Comparison of ENCODE assay signal across 14 mouse cellular contexts in genomic region chr7:117875241-117875640, GRCm38 (mm10).
"Had no signal": no experiment of that assay in that cellular context is flagged by ENCODE, and none has a peak within 500 bp of the region (broad histone marks: within the 10 kb centered on the region; RNA-seq: fewer than 3 reads in every experiment).

No protein-coding gene starts in this region.

- H3K36me3 ChIP-seq: limb, embryonic 10.5 days; liver, embryonic 15.5 days; stomach, embryonic 15.5 days had no signal

- H3K4me3 ChIP-seq: layer of hippocampus, adult 2 months; limb, embryonic 10.5 days; liver, embryonic 15.5 days; stomach, embryonic 15.5 days had no signal

- DNase-seq: kidney, postnatal 4 days; lung, adult 2 months; lung, postnatal 36 days; right cerebral cortex, postnatal 14 days; thymus, adult 2 months; thymus, postnatal 25 days had no signal

- H3K4me2 ChIP-seq: liver, embryonic 11.5 days; liver, embryonic 15.5 days; stomach, embryonic 15.5 days had no signal

- H3K4me1 ChIP-seq: limb, embryonic 10.5 days; liver, embryonic 15.5 days; stomach, embryonic 15.5 days had no signal

- H3K27me3 ChIP-seq: liver, embryonic 15.5 days; stomach, embryonic 15.5 days had no signal

- H3K27ac ChIP-seq: kidney, postnatal 0 days; layer of hippocampus, adult 2 months; limb, embryonic 10.5 days; liver, embryonic 15.5 days; stomach, embryonic 15.5 days had no signal

- ATAC-seq: lung, postnatal 0 days; midbrain, embryonic 16.5 days had no signal

- H3K9ac ChIP-seq: liver, embryonic 15.5 days; stomach, embryonic 15.5 days had no signal

- H3K9me3 ChIP-seq: limb, embryonic 10.5 days; liver, embryonic 15.5 days; stomach, embryonic 15.5 days had no signal
